Mouse (Mus musculus) MEL (cell line): Measurements from ENCODE around the gene Tiam1. TPM values are rescaled to one million over a fixed set of nuclear protein-coding genes. Genes with fewer than 3 reads are reported as not detected.

Experiments
- DNase-seq: peaks from one replicate; pipeline ENCODE4 v3.0.0; 2011; ENCODE audit warnings: low read depth, low spot score
- H3K27ac ChIP-seq: 2 replicates; pipeline ENCODE4 v1.5.1; 2012; ENCODE audit warnings: low read depth, mild to moderate bottlenecking, control low read depth, low read length, moderate library complexity; ENCODE audit not compliant: control insufficient read depth
- H3K27me3 ChIP-seq, 2 experiments: fragments of 150-350 bp in 1 of 2; sonication (generic) in 1 of 2; 2 replicates each; pipeline ENCODE4 v1.6.1; 2012; ENCODE audit warnings: low read length in 2 of 2, mild to moderate bottlenecking in 2 of 2, improper control_type of control experiment in 1 of 2, moderate library complexity in 1 of 2; ENCODE audit not compliant: insufficient read depth in 2 of 2, control insufficient read depth in 1 of 2
- H3K36me3 ChIP-seq, 2 experiments: 2 replicates each; pipeline ENCODE4 v1.6.1; 2012 to 2014; ENCODE audit warnings: low read length in 2 of 2, improper control_type of control experiment in 1 of 2, inconsistent platforms in 1 of 2, mild to moderate bottlenecking in 1 of 2; ENCODE audit not compliant: insufficient read depth in 2 of 2, control insufficient read depth in 1 of 2
- H3K4me1 ChIP-seq, 2 experiments: fragments of 150-350 bp in 1 of 2; sonication (generic) in 1 of 2; 2 replicates each; pipeline ENCODE4 v1.6.1; 2012; ENCODE audit warnings: low read length in 2 of 2, improper control_type of control experiment in 1 of 2, mild to moderate bottlenecking in 1 of 2; ENCODE audit not compliant: insufficient read depth in 2 of 2, control insufficient read depth in 1 of 2
- H3K4me3 ChIP-seq, 2 experiments: fragments of 150-350 bp in 1 of 2; sonication (generic) in 1 of 2; 2 replicates each; pipeline ENCODE4 v1.5.1; 2012; ENCODE audit warnings: low read depth in 2 of 2, low read length in 2 of 2, mild to moderate bottlenecking in 2 of 2, moderate library complexity in 2 of 2, control low read depth in 1 of 2, improper control_type of control experiment in 1 of 2; ENCODE audit not compliant: control insufficient read depth in 1 of 2, insufficient read depth in 1 of 2
- H3K79me2 ChIP-seq: 2 replicates; pipeline ENCODE4 v1.6.1; 2012; ENCODE audit warnings: mild to moderate bottlenecking, low read length, moderate library complexity; ENCODE audit not compliant: control insufficient read depth, poor library complexity, insufficient read depth
- H3K9ac ChIP-seq: 2 replicates; pipeline ENCODE4 v1.6.1; 2012; ENCODE audit warnings: low read depth, mild to moderate bottlenecking, control low read depth, low read length, moderate library complexity; ENCODE audit not compliant: control insufficient read depth, poor library complexity, severe bottlenecking
- H3K9me3 ChIP-seq: fragments of 150-350 bp; sonication (generic); replicated peaks from 2 replicates; pipeline ENCODE4 v1.6.1; 2012; ENCODE audit warnings: mild to moderate bottlenecking, low read length, improper control_type of control experiment, moderate library complexity; ENCODE audit not compliant: insufficient read depth
- CHD1 ChIP-seq: IDR thresholded peaks from 2 replicates; pipeline ENCODE4 v1.6.1; 2012; ENCODE audit warnings: low read depth, mild to moderate bottlenecking, inconsistent platforms, low read length, improper control_type of control experiment
- CHD2 ChIP-seq: IDR thresholded peaks from 2 replicates; pipeline ENCODE4 v1.6.1; 2011; ENCODE audit warnings: low read length, improper control_type of control experiment
- E2F4 ChIP-seq: IDR thresholded peaks from 2 replicates; pipeline ENCODE4 v1.6.1; 2011; ENCODE audit warnings: low read depth, low read length, improper control_type of control experiment, borderline replicate concordance
- ELF1 ChIP-seq: IDR thresholded peaks from 2 replicates; pipeline ENCODE4 v1.6.1; 2014; ENCODE audit warnings: low read depth, mild to moderate bottlenecking, inconsistent platforms, low read length, improper control_type of control experiment, moderate library complexity
- EP300 ChIP-seq, 2 experiments: IDR thresholded peaks; 2 replicates each; pipeline ENCODE4 v1.6.1; 2011; ENCODE audit warnings: improper control_type of control experiment in 2 of 2, low read length in 2 of 2, low read depth in 1 of 2, mild to moderate bottlenecking in 1 of 2
- ETS1 ChIP-seq: IDR thresholded peaks from 2 replicates; pipeline ENCODE4 v1.6.1; 2012; ENCODE audit warnings: low read depth, mild to moderate bottlenecking, inconsistent platforms, low read length, improper control_type of control experiment, moderate library complexity
- GATA1 ChIP-seq: IDR thresholded peaks from 2 replicates; pipeline ENCODE4 v1.6.1; 2011; ENCODE audit warnings: low read depth, low read length, improper control_type of control experiment
- HCFC1 ChIP-seq: IDR thresholded peaks from 2 replicates; pipeline ENCODE4 v1.6.1; 2012; ENCODE audit warnings: low read depth, mild to moderate bottlenecking, inconsistent platforms, low read length, improper control_type of control experiment, moderate library complexity
- JUND ChIP-seq: IDR thresholded peaks from 2 replicates; pipeline ENCODE4 v1.6.1; 2011; ENCODE audit warnings: low read depth, mild to moderate bottlenecking, improper control_type of control experiment, low read length
- MAFK ChIP-seq: IDR thresholded peaks from 2 replicates; pipeline ENCODE4 v1.6.1; 2011; ENCODE audit warnings: low read depth, mild to moderate bottlenecking, low read length, improper control_type of control experiment, borderline replicate concordance
- MAX ChIP-seq: IDR thresholded peaks from 2 replicates; pipeline ENCODE4 v1.6.1; 2011; ENCODE audit warnings: low read length, improper control_type of control experiment
- MEF2A ChIP-seq: IDR thresholded peaks from 2 replicates; pipeline ENCODE4 v1.6.1; 2014; ENCODE audit warnings: low read depth, mild to moderate bottlenecking, inconsistent platforms, low read length, improper control_type of control experiment; ENCODE audit not compliant: poor library complexity, insufficient replicate concordance, severe bottlenecking; ENCODE audit errors: extremely low read depth
- MYB ChIP-seq: IDR thresholded peaks from 2 replicates; pipeline ENCODE4 v1.6.1; 2011; ENCODE audit warnings: mild to moderate bottlenecking, low read depth, low read length, improper control_type of control experiment
- POLR2A ChIP-seq, 2 experiments: IDR thresholded peaks; 2 replicates each; pipeline ENCODE4 v1.6.1; 2011 to 2012; ENCODE audit warnings: low read length in 2 of 2, mild to moderate bottlenecking in 2 of 2, control low read depth in 1 of 2, improper control_type of control experiment in 1 of 2, low read depth in 1 of 2, moderate library complexity in 1 of 2; ENCODE audit not compliant: control insufficient read depth in 1 of 2, insufficient read depth in 1 of 2, poor library complexity in 1 of 2
- POLR2AphosphoS2 ChIP-seq: IDR thresholded peaks from 2 replicates; pipeline ENCODE4 v1.6.1; 2011; ENCODE audit warnings: low read length, improper control_type of control experiment
- POLR2AphosphoS5 ChIP-seq: IDR thresholded peaks from 2 replicates; pipeline ENCODE4 v1.6.1; 2012; ENCODE audit warnings: low read depth, borderline replicate concordance, mild to moderate bottlenecking, inconsistent platforms, low read length, moderate library complexity, mixed read lengths
- RCOR1 ChIP-seq: IDR thresholded peaks from 2 replicates; pipeline ENCODE4 v1.6.1; 2012; ENCODE audit warnings: low read depth, mild to moderate bottlenecking, inconsistent platforms, low read length, improper control_type of control experiment
- SMC3 ChIP-seq: IDR thresholded peaks from 2 replicates; pipeline ENCODE4 v1.6.1; 2011; ENCODE audit warnings: low read depth, low read length, improper control_type of control experiment
- TAL1 ChIP-seq: IDR thresholded peaks from 2 replicates; pipeline ENCODE4 v1.6.1; 2012; ENCODE audit warnings: mild to moderate bottlenecking, inconsistent platforms, low read length, moderate library complexity, mixed read lengths
- TBP ChIP-seq: IDR thresholded peaks from 2 replicates; pipeline ENCODE4 v1.8.0; 2011; ENCODE audit warnings: low read depth, low read length, improper control_type of control experiment
- TCF12 ChIP-seq: IDR thresholded peaks from 2 replicates; pipeline ENCODE4 v1.6.1; 2014; ENCODE audit warnings: low read depth, mild to moderate bottlenecking, inconsistent platforms, low read length, improper control_type of control experiment, moderate library complexity
- UBTF ChIP-seq: IDR thresholded peaks from 2 replicates; pipeline ENCODE4 v1.6.1; 2012; ENCODE audit warnings: low read depth, mild to moderate bottlenecking, inconsistent platforms, low read length, improper control_type of control experiment, moderate library complexity, borderline replicate concordance; ENCODE audit not compliant: insufficient read depth
- USF2 ChIP-seq, 2 experiments: IDR thresholded peaks; 2 replicates each; pipeline ENCODE4 v1.6.1; 2011 to 2012; ENCODE audit warnings: improper control_type of control experiment in 2 of 2, low read length in 2 of 2, borderline replicate concordance in 1 of 2, inconsistent platforms in 1 of 2, low read depth in 1 of 2, mild to moderate bottlenecking in 1 of 2; ENCODE audit not compliant: insufficient read depth in 1 of 2
- ZC3H11A ChIP-seq: IDR thresholded peaks from 2 replicates; pipeline ENCODE4 v1.6.1; 2012; ENCODE audit warnings: low read depth, mild to moderate bottlenecking, inconsistent platforms, low read length, improper control_type of control experiment
- ZMIZ1 ChIP-seq: IDR thresholded peaks from 2 replicates; pipeline ENCODE4 v1.6.1; 2012; ENCODE audit warnings: low read depth, mild to moderate bottlenecking, inconsistent platforms, low read length, improper control_type of control experiment, moderate library complexity
- ZNF384 ChIP-seq: IDR thresholded peaks from 2 replicates; pipeline ENCODE4 v1.6.1; 2012; ENCODE audit warnings: low read depth, mild to moderate bottlenecking, inconsistent platforms, low read length, improper control_type of control experiment
- polyA plus RNA-seq, 2 experiments: library from polyadenylated mRNA; stranded (reverse) in 1 of 2; unstranded in 1 of 2; fragments of >175 nt in 1 of 2; fragments of >200 nt in 1 of 2; gene quantifications; 2 replicates each; pipeline versions ENCODE4 v1.2.1 to v1.2.4; 2012; ENCODE audit warnings: low replicate concordance in 2 of 2, low read depth in 1 of 2; ENCODE audit not compliant: insufficient read length in 2 of 2, insufficient read depth in 1 of 2, missing spikeins in 1 of 2
- total RNA-seq: library from RNA; depleted of rRNA; stranded (reverse); fragments of 300-350 nt; gene quantifications from 2 replicates; pipeline ENCODE4 v1.2.3, GENCODE M21; 2012

The Tiam1 gene
- total and polyA plus RNA-seq, 3 experiments = 15.0 to 23.9 (median 19.9) TPM

DNA sequence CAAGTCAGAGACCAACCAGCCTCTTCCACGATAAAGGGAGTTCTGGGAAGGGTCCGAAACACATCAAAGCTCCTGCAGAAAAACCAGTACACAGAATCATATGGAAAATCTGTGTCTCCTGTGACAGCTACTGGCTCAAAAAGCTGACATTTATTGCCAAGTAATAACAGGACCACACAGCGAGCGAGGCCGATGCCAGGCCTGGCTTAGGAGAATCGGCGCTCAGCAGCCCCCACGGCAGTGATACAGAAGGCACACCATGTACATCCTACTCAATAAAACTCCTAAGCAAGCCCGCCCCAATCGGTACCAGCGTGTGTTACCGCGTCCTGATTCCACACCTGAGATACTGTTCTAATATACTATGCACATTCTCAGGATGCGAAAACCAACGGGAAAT lies 226.2 kb downstream of the Tiam1 start:
- DNase-seq = no peak
- no peak overlapping the region for H3K27ac ChIP-seq
- no peaks in the 10 kb centered on the region for H3K4me1 ChIP-seq
- no peaks in the 10 kb centered on the region for H3K9me3 ChIP-seq
- no peak overlapping the region for H3K9ac ChIP-seq
- no peak overlapping the region for H3K4me3 ChIP-seq
- no peaks in the 10 kb centered on the region for H3K36me3 ChIP-seq
- no peaks in the 10 kb centered on the region for H3K79me2 ChIP-seq
- TF ChIP-seq ELF1 (no peak), TCF12 (no peak), EP300 (IDR thresholded peaks at IDR 0.05; ENCODE audit: low read depth in 1 of 2, low read length in 2 of 2) (no peak), MYB (no peak), POLR2AphosphoS5 (no peak), POLR2A (IDR thresholded peaks at IDR 0.05; ENCODE audit: control insufficient read depth in 1 of 2, insufficient read depth in 1 of 2, low read depth in 1 of 2, low read length in 2 of 2, poor library complexity in 1 of 2) (no peak), MAFK (no peak), TAL1 (no peak), POLR2AphosphoS2 (no peak), HCFC1 (no peak), CHD1 (no peak), ETS1 (no peak)
- H3K27me3 ChIP-seq = no peaks in the 10 kb centered on the region

DNA sequence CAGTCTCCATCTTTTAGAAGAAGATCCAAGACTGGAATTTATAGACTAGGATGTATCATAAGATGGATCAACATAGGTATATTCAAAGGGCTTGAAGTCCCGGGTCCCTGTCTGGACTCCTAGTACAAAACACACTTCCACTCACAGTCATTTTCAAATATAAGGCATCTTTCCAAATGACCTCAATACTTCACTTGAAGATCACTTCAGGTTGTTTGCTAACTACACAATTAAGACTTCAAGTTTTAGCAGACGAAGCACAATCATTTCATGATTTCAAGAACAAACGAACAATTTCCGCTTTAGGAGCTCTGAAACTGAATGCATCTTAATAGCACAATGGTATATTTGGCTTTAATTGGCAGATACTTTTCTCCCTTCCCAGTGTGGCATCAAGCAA lies 228.6 kb downstream of the Tiam1 start:
- H3K4me1 ChIP-seq = no peaks in the 10 kb centered on the region
- no peaks in the 10 kb centered on the region for H3K79me2 ChIP-seq
- H3K27me3 ChIP-seq = no peaks in the 10 kb centered on the region
- DNase-seq = no peak
- no peak overlapping the region for H3K27ac ChIP-seq
- no peak for TF ChIP-seq CHD2
- no peak for TF ChIP-seq MAX
- no peak for TF ChIP-seq HCFC1
- no peak overlapping the region for H3K4me3 ChIP-seq
- no peak overlapping the region for H3K9ac ChIP-seq
- no peaks in the 10 kb centered on the region for H3K9me3 ChIP-seq
- H3K36me3 ChIP-seq = no peaks in the 10 kb centered on the region

DNA sequence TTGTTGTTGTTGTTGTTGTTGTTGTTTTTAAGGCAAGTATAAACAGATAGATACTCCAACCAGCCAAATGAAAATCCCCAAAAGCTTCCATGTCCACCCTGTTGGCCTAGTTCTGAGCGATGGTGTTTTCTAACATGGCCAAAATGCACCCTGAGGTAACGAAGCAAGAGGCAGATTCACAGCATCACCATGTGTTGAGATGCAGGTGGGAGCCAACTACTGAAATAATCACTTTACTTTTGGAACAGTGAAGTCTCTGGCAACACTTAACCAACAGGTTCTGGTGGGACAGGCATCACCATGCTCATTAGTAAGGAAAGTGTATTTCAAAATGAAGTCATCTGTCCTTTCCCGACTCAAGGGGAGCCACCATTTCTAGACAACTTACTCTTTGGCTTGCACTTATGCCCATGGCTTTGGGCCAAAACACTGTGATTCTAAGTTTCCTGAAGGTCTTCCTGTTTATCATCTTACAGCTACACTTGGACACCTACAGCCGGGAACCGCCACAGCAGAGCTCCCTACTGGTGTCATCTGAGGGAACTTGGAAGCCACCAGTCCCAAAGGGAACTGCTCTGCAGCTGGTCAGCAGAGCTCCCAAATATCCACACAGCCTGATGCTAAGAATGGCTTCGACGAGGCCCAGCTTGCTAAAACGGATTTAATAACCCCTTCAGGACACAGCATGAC lies 230.7 kb downstream of the Tiam1 start:
- DNase-seq = no peak
- no peak overlapping the region for H3K27ac ChIP-seq
- no peak overlapping the region for H3K4me3 ChIP-seq
- no peaks in the 10 kb centered on the region for H3K36me3 ChIP-seq
- H3K9ac ChIP-seq = no peak overlapping the region
- no peaks in the 10 kb centered on the region for H3K9me3 ChIP-seq
- no peaks in the 10 kb centered on the region for H3K4me1 ChIP-seq
- no peaks in the 10 kb centered on the region for H3K79me2 ChIP-seq
- H3K27me3 ChIP-seq = no peaks in the 10 kb centered on the region
- TF ChIP-seq ZC3H11A (no peak), EP300 (IDR thresholded peaks at IDR 0.05; ENCODE audit: low read depth in 1 of 2, low read length in 2 of 2) (no peak), UBTF (no peak), MAX (no peak), ETS1 (no peak), MYB (no peak), RCOR1 (no peak), E2F4 (no peak), MEF2A (no peak), TBP (no peak), JUND (no peak), GATA1 (no peak), USF2 (IDR thresholded peaks at IDR 0.05; ENCODE audit: borderline replicate concordance in 1 of 2, insufficient read depth in 1 of 2, low read depth in 1 of 2, low read length in 2 of 2) (no peak), SMC3 (no peak), ZNF384 (no peak), ZMIZ1 (no peak), POLR2AphosphoS5 (no peak)
